Mouse (Mus musculus) intestine, embryonic 14.5 days (tissue): Measurements from ENCODE around the gene Olfr765. TPM values are rescaled to one million over a fixed set of nuclear protein-coding genes. Genes with fewer than 3 reads are reported as not detected.
"Not testable (repeated sequence)": the region's sequence is repeated elsewhere in the genome, so short reads cannot be mapped to it uniquely, and the experiment has no call there.

Experiments
- ATAC-seq: fragments of 200-750 bp; cut with Nextera tagmentation; replicated peaks from 2 replicates; pipeline ENCODE4 v1.8.0; 2017; ENCODE audit warnings: low read depth, moderate number of reproducible peaks, moderate TSS enrichment, moderate library complexity; ENCODE audit not compliant: low FRiP score, low TSS enrichment
- DNase-seq: peaks from one replicate; pipeline ENCODE4 v3.0.0-alpha.2; 2018; ENCODE audit warnings: low spot score
- H3K27ac ChIP-seq: fragments of 300-500 bp; sonication (generic); 2 replicates; pipeline ENCODE4 v1.5.1; 2014; ENCODE audit warnings: low read depth, mild to moderate bottlenecking, control low read depth
- H3K27me3 ChIP-seq: fragments of 300-500 bp; sonication (generic); replicated peaks from 2 replicates; pipeline ENCODE4 v1.6.1; 2014; ENCODE audit warnings: low read length, control low read depth; ENCODE audit not compliant: control insufficient read depth, insufficient read depth
- H3K36me3 ChIP-seq: fragments of 300-500 bp; sonication (generic); 2 replicates; pipeline ENCODE4 v1.6.1; 2014; ENCODE audit warnings: low read length, control low read depth; ENCODE audit not compliant: control insufficient read depth, insufficient read depth
- H3K4me1 ChIP-seq: fragments of 300-500 bp; sonication (generic); replicated peaks from 2 replicates; pipeline ENCODE4 v1.6.1; 2014; ENCODE audit warnings: low read length, control low read depth, mixed read lengths; ENCODE audit not compliant: control insufficient read depth, insufficient read depth
- H3K4me2 ChIP-seq: fragments of 300-500 bp; sonication (generic); 2 replicates; pipeline ENCODE4 v1.6.1; 2014; ENCODE audit warnings: low read length
- H3K4me3 ChIP-seq: fragments of 300-500 bp; sonication (generic); 2 replicates; pipeline ENCODE4 v1.5.1; 2014; ENCODE audit warnings: low read depth, low read length, control low read depth, mixed read lengths
- H3K9ac ChIP-seq: fragments of 300-500 bp; sonication (generic); 2 replicates; pipeline ENCODE4 v1.6.1; 2014; ENCODE audit warnings: mild to moderate bottlenecking, low read length
- H3K9me3 ChIP-seq: fragments of 300-500 bp; sonication (generic); 2 replicates; pipeline ENCODE4 v1.6.1; 2016; ENCODE audit warnings: low read length, control low read depth; ENCODE audit not compliant: control insufficient read depth
- WGBS: fragments of 180-500 bp; shearing (Covaris S2); extraction: QIAGEN DNeasy Blood & Tissue Kit; methylation state at CpG from one replicate; pipeline ENCODE4 v1.1.7; 2014; 5-methylcytosine and 5-hydroxymethylcytosine counted together
- polyA plus RNA-seq: library from polyadenylated mRNA; unstranded; fragments of >200 nt; fragmentation: Nextera tagmentation; extraction: Ambion mirVana; gene quantifications from 2 replicates; pipeline ENCODE4 v1.2.1, GENCODE M21; 2014

The Olfr765 gene
- polyA plus RNA-seq, result not detected in 2 replicates

DNA sequence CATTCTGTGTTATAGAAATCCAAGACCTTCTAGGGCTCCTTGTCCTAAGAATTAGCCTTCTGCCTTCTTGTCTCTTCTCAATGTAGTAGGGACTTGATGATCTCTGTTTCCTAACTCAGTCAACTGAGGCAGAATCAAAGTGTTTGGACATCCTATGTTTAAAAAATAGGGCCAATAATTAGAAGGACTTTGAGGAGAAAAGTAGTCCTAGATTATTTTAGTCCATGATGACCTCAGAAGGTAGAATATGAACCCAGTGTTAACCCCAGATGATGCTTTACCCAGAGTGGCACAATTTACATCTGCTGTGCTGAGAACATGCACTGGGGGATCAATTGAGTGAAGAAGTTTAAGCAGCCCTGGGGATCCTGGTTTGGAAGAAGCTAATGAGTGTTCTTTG lies at the start of gene Olfr765:
Gene Olfr765, minus strand, starts transcription at position 101 of the 400 bp plus-strand sequence.
- not testable (repeated sequence) for DNase-seq, H3K4me1 ChIP-seq, H3K4me2 ChIP-seq, H3K4me3 ChIP-seq, ATAC-seq, H3K9me3 ChIP-seq, H3K27ac ChIP-seq, H3K36me3 ChIP-seq, H3K27me3 ChIP-seq, H3K9ac ChIP-seq

DNA sequence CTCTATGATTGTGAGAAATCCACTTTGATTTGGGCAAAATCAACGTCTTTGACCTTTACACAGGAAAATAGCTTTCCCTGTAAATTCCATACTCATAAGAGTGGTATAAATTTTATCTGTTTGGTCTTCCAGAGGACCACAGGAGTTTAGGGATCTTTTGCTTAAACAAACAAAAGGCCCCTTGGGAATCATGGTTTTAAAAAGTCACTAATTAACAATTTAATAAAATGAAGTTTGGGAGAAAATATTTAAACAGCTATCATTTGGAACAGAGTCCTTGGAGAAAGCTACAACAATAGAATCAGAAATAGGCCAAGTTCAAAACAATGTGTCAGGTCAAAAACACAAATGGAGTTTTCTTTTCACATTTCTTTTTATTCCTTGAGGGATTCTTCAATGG lies 49.5 kb upstream of the Olfr765 start, which contains the start of gene Olfr768:
Gene Olfr768, minus strand, starts transcription at position 101 of the 400 bp plus-strand sequence.
- DNase-seq (no peak), ATAC-seq (no peak)
- 74% methylated on average over 1 of the region's 1 CpGs for WGBS
- Histone ChIP-seq H3K9me3 (no peaks in the 10 kb centered on the region), H3K27ac (no peak within 1 kb of the TSS), H3K9ac (no peak within 1 kb of the TSS), H3K4me3 (no peak within 1 kb of the TSS), H3K27me3 (no peaks in the 10 kb centered on the region), H3K4me2 (no peak within 1 kb of the TSS), H3K36me3 (no peaks in the 10 kb centered on the region), H3K4me1 (no peaks in the 10 kb centered on the region)

DNA sequence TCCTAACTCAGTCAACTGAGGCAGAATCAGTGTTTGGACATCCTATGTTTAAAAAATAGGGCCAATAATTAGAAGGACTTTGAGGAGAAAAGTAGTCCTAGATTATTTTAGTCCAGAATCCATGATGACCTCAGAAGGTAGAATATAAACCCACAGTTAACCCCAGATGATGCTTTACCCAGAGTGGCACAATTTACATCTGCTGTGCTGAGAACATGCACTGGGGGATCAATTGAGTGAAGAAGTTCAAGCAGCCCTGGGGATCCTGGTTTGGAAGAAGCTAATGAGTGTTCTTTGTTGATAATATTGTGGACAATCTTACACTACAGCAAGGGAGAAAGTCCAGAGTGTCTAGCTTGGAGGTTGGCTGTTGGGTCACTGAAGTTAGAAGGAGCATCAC lies 33.0 kb upstream of the Olfr765 start, which contains the start of gene Olfr767:
Gene Olfr767, minus strand, starts transcription at position 101 of the 400 bp plus-strand sequence.
- H3K27me3 ChIP-seq, H3K36me3 ChIP-seq, H3K27ac ChIP-seq, H3K9ac ChIP-seq, ATAC-seq, H3K4me1 ChIP-seq, H3K4me3 ChIP-seq, H3K4me2 ChIP-seq, H3K9me3 ChIP-seq, DNase-seq: not testable (repeated sequence)

DNA sequence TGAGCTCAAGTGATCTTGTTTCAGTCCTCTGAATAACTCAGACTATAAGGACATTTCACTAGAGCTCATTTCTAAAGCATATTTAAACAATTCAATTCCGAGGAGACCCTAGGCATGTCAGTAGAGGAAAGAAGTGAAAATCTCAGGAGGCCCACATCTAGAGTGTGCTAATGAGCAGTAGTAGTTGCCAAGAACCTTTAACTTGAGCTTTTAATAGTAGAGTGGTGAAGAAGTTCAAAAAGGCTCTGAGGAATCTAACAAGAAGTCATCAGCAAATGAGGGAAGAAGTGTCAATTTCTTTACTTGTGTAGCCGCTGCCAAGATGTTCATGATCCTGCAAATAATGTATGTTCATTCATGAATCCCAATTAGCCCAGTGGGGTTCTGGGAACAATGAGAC lies 19.1 kb upstream of the Olfr765 start, which contains the start of gene Olfr766-ps1:
Gene Olfr766-ps1, minus strand, starts transcription at position 101 of the 400 bp plus-strand sequence.
- ATAC-seq, result no peak

DNA sequence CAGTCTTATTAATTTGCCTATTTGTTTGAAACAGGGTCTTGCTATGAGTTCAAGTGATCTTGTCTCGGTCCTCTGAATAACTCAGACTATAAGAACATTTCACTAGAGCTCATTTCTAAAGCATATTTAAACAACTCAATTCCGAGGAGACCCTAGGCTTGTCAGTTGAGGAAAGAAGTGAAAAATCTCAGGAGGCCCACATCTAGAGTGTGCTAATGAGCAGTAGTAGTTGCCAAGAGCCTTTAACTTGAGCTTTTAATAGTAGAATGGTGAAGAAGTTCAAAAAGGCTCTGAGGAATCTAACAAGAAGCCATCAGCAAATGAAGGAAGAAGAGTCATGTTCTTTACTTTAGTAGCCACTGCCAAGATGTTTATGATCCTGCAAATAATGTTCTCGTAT lies 10.0 kb downstream of the Olfr765 start, which contains the start of gene Olfr764-ps1:
Gene Olfr764-ps1, minus strand, starts transcription at position 101 of the 400 bp plus-strand sequence.
- Histone ChIP-seq H3K27ac (no peak within 1 kb of the TSS), H3K9ac (no peak within 1 kb of the TSS), H3K4me3 (no peak within 1 kb of the TSS), H3K9me3 (no peaks in the 10 kb centered on the region), H3K4me1 (no peaks in the 10 kb centered on the region), H3K36me3 (no peaks in the 10 kb centered on the region), H3K27me3 (no peaks in the 10 kb centered on the region), H3K4me2 (no peak within 1 kb of the TSS)
- DNase-seq (no peak), ATAC-seq (no peak)
- WGBS, result 78% methylated on average over 3 of the region's 3 CpGs

More for the DNA sequence above, 19.1 kb upstream of the Olfr765 start, which contains the start of gene Olfr766-ps1:
- DNase-seq, result no peak
- Histone ChIP-seq H3K27ac (no peak within 1 kb of the TSS), H3K4me2 (no peak within 1 kb of the TSS), H3K4me3 (no peak within 1 kb of the TSS), H3K36me3 (no peaks in the 10 kb centered on the region), H3K27me3 (no peaks in the 10 kb centered on the region), H3K9ac (no peak within 1 kb of the TSS), H3K9me3 (no peaks in the 10 kb centered on the region), H3K4me1 (no peaks in the 10 kb centered on the region)
- WGBS, result 86% methylated on average over 2 of the region's 2 CpGs

DNA sequence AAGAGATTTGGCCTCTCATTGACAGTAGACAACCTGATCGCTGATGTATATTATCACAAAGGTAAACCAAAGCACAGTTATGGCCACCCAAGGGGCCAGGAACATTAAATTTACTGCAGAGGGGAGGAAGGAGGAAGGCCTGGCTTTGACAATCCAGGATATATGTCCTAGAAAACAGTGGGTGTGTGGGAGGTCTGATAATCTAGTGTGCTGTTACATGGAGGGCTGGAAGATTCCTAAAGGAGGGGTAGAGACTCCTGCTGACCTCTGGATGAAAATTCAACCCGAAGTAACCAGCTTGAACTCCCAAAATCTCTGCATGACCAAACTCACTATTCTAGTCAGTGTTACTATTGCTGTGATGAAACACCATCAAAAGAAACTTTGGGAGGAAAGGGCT lies 21.5 kb downstream of the Olfr765 start:
- H3K9ac ChIP-seq, result no peak overlapping the region
- H3K4me2 ChIP-seq, result no peak overlapping the region
- no peak for ATAC-seq
- H3K4me3 ChIP-seq, result no peak overlapping the region
- no peaks in the 10 kb centered on the region for H3K36me3 ChIP-seq
- WGBS, result 68% methylated on average over 2 of the region's 2 CpGs
- no peak for DNase-seq
- no peak overlapping the region for H3K27ac ChIP-seq
- H3K9me3 ChIP-seq, result no peaks in the 10 kb centered on the region
- no peaks in the 10 kb centered on the region for H3K4me1 ChIP-seq
- H3K27me3 ChIP-seq, result no peaks in the 10 kb centered on the region

DNA sequence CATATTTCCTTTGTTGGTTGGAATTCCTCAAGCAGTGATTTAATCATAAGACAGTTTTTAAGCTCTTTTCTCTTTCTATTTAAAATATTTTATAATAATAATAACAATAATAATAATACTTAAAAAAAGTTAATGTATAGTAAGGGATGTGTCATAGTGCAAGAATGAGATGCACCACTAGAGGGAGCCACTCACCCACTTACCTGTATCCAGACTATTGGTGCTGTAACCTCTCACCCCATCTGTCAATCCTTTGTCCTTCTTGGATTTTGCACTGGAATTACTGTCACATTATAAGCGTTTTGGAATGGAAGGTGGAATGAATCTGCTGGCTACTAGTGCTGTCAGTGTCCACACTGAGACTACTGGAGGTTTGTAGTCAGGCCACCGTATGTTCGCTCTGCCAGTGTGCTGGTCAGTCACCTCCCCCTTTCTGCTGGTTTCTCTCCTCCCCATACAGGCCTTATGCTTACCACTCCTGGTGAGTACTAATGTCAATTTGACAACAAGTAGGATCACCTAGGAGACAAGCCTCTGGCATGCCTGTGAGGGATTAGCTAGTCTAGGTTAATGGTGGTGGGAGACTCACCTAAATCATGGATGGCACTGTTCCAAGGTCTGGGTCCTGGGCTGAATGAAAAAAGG lies 23.7 kb downstream of the Olfr765 start:
- Histone ChIP-seq H3K27me3 (no peaks in the 10 kb centered on the region), H3K36me3 (no peaks in the 10 kb centered on the region), H3K4me3 (no peak overlapping the region), H3K9me3 (no peaks in the 10 kb centered on the region), H3K9ac (no peak overlapping the region), H3K4me2 (no peak overlapping the region), H3K4me1 (no peaks in the 10 kb centered on the region), H3K27ac (no peak overlapping the region)
- ATAC-seq (peak; percentile 79; the same call in 1 of the 2 replicates), DNase-seq (peak; percentile 66)
- WGBS, result 64% methylated on average over 3 of the region's 3 CpGs

DNA sequence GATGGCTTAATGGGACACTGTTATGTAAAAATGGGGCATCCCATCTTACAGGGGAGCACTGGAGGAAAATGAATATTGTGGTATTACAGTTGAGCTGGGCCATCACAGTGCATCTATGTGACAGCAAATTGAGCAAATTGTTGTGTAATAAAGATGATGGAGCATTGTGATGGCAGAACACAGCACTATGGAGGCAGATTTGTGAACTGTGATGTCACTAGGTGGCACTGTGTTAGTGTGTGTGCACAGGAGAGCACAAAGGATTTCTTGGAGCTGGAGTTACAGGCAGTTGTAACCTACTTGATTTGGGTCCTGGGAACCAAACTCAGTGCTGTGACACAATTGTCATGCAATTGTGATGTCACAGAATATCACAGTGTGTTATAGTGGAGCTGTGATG lies 26.5 kb downstream of the Olfr765 start:
- no peaks in the 10 kb centered on the region for H3K9me3 ChIP-seq
- no peaks in the 10 kb centered on the region for H3K4me1 ChIP-seq
- no peak for ATAC-seq
- no peak overlapping the region for H3K9ac ChIP-seq
- H3K27ac ChIP-seq, result no peak overlapping the region
- H3K4me3 ChIP-seq, result no peak overlapping the region
- H3K27me3 ChIP-seq, result no peaks in the 10 kb centered on the region
- no peak for DNase-seq
- H3K36me3 ChIP-seq, result no peaks in the 10 kb centered on the region
- no peak overlapping the region for H3K4me2 ChIP-seq

DNA sequence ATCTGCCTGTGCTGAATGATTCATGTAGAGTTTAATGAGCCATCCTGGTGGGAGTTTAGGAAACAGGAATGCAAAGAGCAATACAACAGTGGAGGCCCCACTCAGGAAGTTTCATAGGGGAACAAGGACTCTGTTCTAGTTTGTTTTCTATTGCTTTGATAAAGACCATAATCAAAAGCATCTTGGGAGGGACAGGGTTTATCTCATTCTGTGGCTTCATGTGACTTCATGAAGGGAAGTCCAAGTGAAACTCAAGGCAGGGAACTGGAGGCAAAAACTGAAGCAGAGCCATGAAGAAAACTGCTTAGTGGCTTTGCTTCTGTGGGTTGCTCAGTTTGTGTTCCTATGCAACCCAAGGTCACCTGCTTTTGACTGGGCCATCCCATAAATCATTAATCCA lies 35.3 kb downstream of the Olfr765 start:
- Histone ChIP-seq H3K9me3 (no peaks in the 10 kb centered on the region), H3K27ac (no peak overlapping the region), H3K4me3 (no peak overlapping the region), H3K9ac (no peak overlapping the region), H3K36me3 (no peaks in the 10 kb centered on the region), H3K4me2 (no peak overlapping the region), H3K27me3 (no peaks in the 10 kb centered on the region), H3K4me1 (no peaks in the 10 kb centered on the region)
- no peak for DNase-seq
- ATAC-seq, result no peak
